Mouse (Mus musculus): ENCODE results near the gene Cep68. TPM values are rescaled to one million over a fixed set of nuclear protein-coding genes. Genes with fewer than 3 reads are reported as not detected.

Gene Cep68
- polyA plus RNA-seq, 1 experiment, result not detected

DNA sequence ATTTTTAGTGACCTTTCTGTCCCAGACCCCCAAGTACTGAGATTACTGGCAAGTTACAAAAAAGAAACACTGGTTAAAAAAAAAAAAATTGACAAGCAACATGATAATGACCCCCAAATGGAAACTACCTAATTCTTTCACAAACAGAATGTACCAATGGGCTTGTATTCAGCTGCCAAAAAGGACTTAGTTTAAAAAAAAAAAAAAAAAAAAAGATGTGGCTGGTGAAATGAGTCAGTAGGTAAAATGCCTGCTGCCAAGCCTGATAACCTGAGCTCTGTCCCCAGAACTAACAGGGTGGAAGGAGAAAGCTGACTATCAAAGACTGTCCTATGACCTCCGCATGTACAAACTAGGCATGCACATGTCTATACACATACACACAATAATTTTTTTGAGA, 32.0 kb downstream of the Cep68 start:
- WGBS, result 100% methylated on average over 1 of the region's 1 CpGs
- no peak for TF ChIP-seq POLR2A (IDR thresholded peaks at IDR 0.05; ENCODE audit: insufficient read depth, low read depth, low read length)
- no peak for TF ChIP-seq CTCF (IDR thresholded peaks at IDR 0.05; ENCODE audit: insufficient read depth, low read depth, low read length)
- H3K4me1 ChIP-seq (ENCODE audit: control insufficient read depth, insufficient read depth, low read length), result no peaks in the 10 kb centered on the region

DNA sequence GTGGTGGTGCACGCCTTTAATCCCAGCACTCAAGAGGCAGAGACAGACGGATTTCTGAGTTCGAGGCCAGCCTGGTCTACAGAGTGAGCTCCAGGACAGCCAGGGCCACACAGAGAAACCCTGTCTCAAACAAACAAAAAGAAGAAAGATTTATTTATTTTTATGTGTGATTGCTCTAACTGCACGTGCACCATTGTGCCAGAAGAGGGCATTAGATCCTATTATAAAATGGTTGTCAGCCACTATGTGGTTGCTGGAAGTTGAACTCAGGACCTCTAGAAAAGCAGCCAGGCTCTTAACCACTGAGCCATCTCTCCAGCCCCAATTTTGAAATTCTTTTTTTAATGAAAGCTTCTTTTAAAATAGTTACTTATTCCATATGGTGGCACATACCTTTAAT, 32.8 kb downstream of the Cep68 start:
- Histone ChIP-seq H3K4me1 (ENCODE audit: control insufficient read depth, insufficient read depth, low read length) (no peaks in the 10 kb centered on the region), H3K4me3 (ENCODE audit: insufficient read depth, low read depth, low read length) (no peak overlapping the region), H3K27ac (ENCODE audit: insufficient read depth, low read depth, low read length) (no peak overlapping the region)
- WGBS, result 93% methylated on average over 4 of the region's 4 CpGs
- TF ChIP-seq CTCF (IDR thresholded peaks at IDR 0.05; ENCODE audit: insufficient read depth, low read depth, low read length) (no peak), POLR2A (IDR thresholded peaks at IDR 0.05; ENCODE audit: insufficient read depth, low read depth, low read length) (no peak)

More for the DNA sequence above, 32.0 kb downstream of the Cep68 start:
- Histone ChIP-seq H3K27ac (ENCODE audit: insufficient read depth, low read depth, low read length) (no peak overlapping the region), H3K4me3 (ENCODE audit: insufficient read depth, low read depth, low read length) (no peak overlapping the region)

DNA sequence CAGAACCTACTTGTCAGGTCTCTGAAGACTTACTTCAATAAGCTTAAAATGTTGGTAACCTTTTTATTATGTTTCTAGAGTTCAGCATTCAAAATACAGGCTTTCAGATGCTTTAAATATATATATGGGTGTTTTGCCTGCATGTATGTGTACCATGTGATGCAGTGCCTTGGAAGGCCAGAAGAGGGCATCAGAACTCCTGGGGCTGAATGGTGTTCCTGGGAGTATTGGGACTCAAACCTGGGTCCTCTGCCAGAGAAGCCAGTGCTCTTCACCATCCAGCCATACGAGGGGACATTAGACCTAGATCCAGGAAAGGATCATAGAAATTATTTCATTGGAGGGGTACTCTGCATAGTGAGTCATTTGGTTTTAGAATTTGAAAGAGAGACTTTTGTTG, 34.5 kb downstream of the Cep68 start:
- Histone ChIP-seq H3K27ac (ENCODE audit: insufficient read depth, low read depth, low read length) (no peak overlapping the region), H3K4me3 (ENCODE audit: insufficient read depth, low read depth, low read length) (no peak overlapping the region), H3K4me1 (ENCODE audit: control insufficient read depth, insufficient read depth, low read length) (peaks cover 2% of the 10 kb centered on the region; the same call in 1 of the 2 replicates)
- no peak for TF ChIP-seq CTCF (IDR thresholded peaks at IDR 0.05; ENCODE audit: insufficient read depth, low read depth, low read length)
- TF ChIP-seq POLR2A (IDR thresholded peaks at IDR 0.05; ENCODE audit: insufficient read depth, low read depth, low read length), result no peak
- WGBS, result 96% methylated on average over 1 of the region's 1 CpGs

DNA sequence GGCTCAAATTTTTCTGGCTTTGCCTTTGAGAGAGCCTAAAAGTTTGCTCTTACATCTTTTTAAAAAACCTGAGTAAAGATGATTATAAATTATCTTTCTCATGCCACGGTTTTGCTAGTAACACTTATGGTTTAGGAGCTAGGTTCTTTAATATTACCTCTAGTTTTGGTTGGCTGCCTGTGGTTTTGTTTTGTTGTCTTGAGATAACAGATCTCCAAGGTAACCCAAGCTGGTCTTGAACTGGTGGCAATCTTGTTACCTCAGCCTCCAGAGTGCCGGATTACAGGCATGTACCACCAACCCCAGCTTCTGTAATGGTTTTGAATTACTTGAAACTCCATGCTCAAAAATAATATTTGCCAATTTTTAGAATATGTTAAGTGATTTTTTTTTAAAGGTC, 37.4 kb downstream of the Cep68 start:
- WGBS, result 72% methylated on average over 2 of the region's 2 CpGs
- TF ChIP-seq POLR2A (IDR thresholded peaks at IDR 0.05; ENCODE audit: insufficient read depth, low read depth, low read length) (no peak), CTCF (IDR thresholded peaks at IDR 0.05; ENCODE audit: insufficient read depth, low read depth, low read length) (no peak)
- Histone ChIP-seq H3K4me1 (ENCODE audit: control insufficient read depth, insufficient read depth, low read length) (peaks cover 2% of the 10 kb centered on the region; the same call in 1 of the 2 replicates), H3K4me3 (ENCODE audit: insufficient read depth, low read depth, low read length) (no peak overlapping the region), H3K27ac (ENCODE audit: insufficient read depth, low read depth, low read length) (no peak overlapping the region)

DNA sequence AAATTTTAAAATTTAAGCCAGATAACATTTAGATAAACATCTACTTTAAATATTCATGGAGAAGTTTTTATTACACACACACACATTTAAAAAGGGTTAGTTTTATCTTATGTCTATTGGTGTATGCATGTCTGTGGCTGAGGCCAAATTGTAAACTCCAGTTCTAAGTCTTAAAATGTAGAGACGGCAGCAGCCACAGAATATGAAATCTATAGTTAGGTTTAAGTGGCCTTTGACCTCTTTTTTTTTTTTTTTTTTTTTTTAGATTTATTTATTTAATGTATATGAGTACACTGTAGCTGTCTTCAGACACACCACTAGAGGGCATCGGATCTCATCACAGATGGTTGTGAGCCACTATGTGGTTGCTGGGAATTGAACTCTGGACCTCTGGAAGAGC, 41.6 kb downstream of the Cep68 start:
- no peak overlapping the region for H3K27ac ChIP-seq (ENCODE audit: insufficient read depth, low read depth, low read length)
- no peak overlapping the region for H3K4me3 ChIP-seq (ENCODE audit: insufficient read depth, low read depth, low read length)
- 75% methylated on average over 2 of the region's 2 CpGs for whole genome bisulfite sequencing
- TF ChIP-seq POLR2A (IDR thresholded peaks at IDR 0.05; ENCODE audit: insufficient read depth, low read depth, low read length) (no peak), CTCF (IDR thresholded peaks at IDR 0.05; ENCODE audit: insufficient read depth, low read depth, low read length) (no peak)
- peaks cover 2% of the 10 kb centered on the region; the same call in 1 of the 2 replicates for H3K4me1 ChIP-seq (ENCODE audit: control insufficient read depth, insufficient read depth, low read length)

DNA sequence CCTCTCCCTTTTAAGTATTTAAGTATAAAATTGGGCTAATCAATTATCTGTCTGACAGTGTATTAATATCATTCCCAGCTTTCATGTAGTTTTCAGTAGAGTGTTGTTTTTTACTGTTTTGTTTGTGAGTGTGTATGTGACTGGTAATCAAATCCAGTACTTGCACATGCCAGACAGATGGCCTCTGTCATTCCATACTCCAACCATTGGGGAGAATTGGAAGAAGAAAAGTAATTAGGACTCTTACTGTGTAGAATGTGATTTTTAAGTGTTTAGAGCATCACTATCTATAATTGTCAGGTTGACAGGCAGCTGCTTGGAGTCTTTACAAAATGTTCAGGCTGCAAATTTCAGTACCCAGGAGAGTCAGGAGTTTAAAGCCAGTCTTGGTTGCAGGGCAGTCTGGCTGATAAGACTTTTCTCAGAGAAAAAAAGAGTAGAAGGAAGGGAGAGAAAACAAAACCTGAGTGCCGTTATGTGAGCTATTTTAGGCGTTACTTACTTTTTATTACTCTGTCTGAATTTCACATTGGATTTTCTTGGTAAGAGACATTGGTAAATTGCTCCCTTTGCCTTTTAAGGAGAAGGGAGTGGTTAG, 42.5 kb downstream of the Cep68 start:
- peaks cover 2% of the 10 kb centered on the region; the same call in 1 of the 2 replicates for H3K4me1 ChIP-seq (ENCODE audit: control insufficient read depth, insufficient read depth, low read length)
- no peak overlapping the region for H3K27ac ChIP-seq (ENCODE audit: insufficient read depth, low read depth, low read length)
- 8% methylated on average over 2 of the region's 2 CpGs for WGBS
- H3K4me3 ChIP-seq (ENCODE audit: insufficient read depth, low read depth, low read length), result no peak overlapping the region
- TF ChIP-seq CTCF (IDR thresholded peaks at IDR 0.05; ENCODE audit: insufficient read depth, low read depth, low read length) (no peak), POLR2A (IDR thresholded peaks at IDR 0.05; ENCODE audit: insufficient read depth, low read depth, low read length) (no peak)

DNA sequence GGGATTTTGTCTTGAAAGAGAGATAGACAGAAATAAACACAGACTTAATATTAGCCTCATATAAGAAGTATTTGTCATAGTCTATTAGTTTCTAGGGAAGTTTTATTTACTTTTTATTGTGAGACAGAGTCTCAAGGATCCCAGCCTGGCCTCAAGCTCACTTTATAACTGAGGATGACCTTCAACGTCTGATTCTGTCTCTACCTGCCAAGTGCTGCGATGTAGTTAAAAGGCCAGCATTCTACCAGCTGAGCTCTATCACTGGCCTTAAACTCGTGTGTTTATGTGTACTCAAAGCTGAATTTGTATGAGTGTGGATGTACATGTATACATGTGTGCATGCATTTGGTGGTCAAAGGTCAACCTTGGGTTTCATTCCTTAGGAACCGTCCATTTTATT, 43.7 kb downstream of the Cep68 start:
- 73% methylated on average over 4 of the region's 4 CpGs for WGBS
- Histone ChIP-seq H3K4me3 (ENCODE audit: insufficient read depth, low read depth, low read length) (no peak overlapping the region), H3K4me1 (ENCODE audit: control insufficient read depth, insufficient read depth, low read length) (no peaks in the 10 kb centered on the region), H3K27ac (ENCODE audit: insufficient read depth, low read depth, low read length) (no peak overlapping the region)
- no peak for TF ChIP-seq CTCF (IDR thresholded peaks at IDR 0.05; ENCODE audit: insufficient read depth, low read depth, low read length)
- no peak for TF ChIP-seq POLR2A (IDR thresholded peaks at IDR 0.05; ENCODE audit: insufficient read depth, low read depth, low read length)

DNA sequence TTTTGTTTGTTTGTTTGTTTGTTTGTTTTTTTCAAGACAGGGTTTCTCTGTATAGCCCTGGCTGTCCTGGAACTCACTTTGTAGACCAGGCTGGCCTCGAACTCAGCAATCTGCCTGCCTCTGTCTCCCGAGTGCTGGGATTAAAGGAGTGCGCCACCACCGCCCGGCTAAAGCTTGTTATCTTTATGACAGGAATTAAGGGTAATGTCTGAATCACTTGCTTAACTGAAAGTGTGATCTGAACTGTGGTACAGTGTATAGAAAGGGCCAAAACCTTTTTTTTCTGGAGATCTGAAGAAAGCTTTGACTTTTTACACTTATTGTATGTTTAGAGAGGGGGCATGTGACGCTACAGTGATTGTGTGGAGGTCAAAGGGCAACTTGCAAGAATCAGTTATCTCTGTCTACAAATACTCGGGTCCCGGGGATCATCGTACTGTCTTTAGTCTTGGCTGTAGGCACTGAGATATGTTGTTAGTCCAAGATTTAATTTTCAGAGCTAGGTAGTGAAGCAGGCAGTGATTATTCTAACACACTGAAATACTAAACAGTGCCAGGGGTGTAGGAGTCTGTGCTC, 44.3 kb downstream of the Cep68 start:
- Histone ChIP-seq H3K4me1 (ENCODE audit: control insufficient read depth, insufficient read depth, low read length) (no peaks in the 10 kb centered on the region), H3K27ac (ENCODE audit: insufficient read depth, low read depth, low read length) (no peak overlapping the region), H3K4me3 (ENCODE audit: insufficient read depth, low read depth, low read length) (no peak overlapping the region)
- TF ChIP-seq CTCF (IDR thresholded peaks at IDR 0.05; ENCODE audit: insufficient read depth, low read depth, low read length), result no peak
- TF ChIP-seq POLR2A (IDR thresholded peaks at IDR 0.05; ENCODE audit: insufficient read depth, low read depth, low read length), result no peak
- WGBS, result 82% methylated on average over 9 of the region's 9 CpGs

DNA sequence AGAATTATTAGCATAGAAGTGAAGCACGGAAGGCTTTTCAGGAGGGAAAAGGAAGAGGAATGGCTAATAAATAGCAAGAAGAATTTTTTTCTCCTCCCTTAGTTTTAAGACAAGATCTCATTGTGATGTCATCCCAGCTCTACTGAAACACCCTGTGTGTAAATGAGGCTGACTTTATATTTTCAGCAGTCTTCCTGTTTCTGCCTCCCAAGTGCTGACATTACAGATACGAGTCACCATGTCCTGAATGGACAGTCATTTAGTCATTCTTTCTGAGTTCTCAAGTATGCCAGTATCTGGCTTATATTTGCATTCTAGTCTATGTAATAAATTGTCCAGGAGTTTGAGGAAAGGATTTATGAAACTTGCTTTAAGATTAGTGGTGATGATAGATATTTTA, 44.9 kb downstream of the Cep68 start:
- TF ChIP-seq POLR2A (IDR thresholded peaks at IDR 0.05; ENCODE audit: insufficient read depth, low read depth, low read length) (no peak), CTCF (IDR thresholded peaks at IDR 0.05; ENCODE audit: insufficient read depth, low read depth, low read length) (no peak)
- 20% methylated on average over 2 of the region's 2 CpGs for WGBS
- H3K4me1 ChIP-seq (ENCODE audit: control insufficient read depth, insufficient read depth, low read length), result no peaks in the 10 kb centered on the region
- H3K4me3 ChIP-seq (ENCODE audit: insufficient read depth, low read depth, low read length), result no peak overlapping the region
- H3K27ac ChIP-seq (ENCODE audit: insufficient read depth, low read depth, low read length), result no peak overlapping the region

Measured in olfactory bulb, adult 2 months (tissue).